Mouse (Mus musculus): ENCODE measurements at regions not wholly inside any gene's neighbourhood (a gene's known extent, or its start where the extent isn't known, plus 50 kb on each side); places are given as distances from the start of the nearest gene placed in this dataset.

GRCm38 (mm10) chr19:60684417-60684816 lies 71.4 kb upstream of the Nanos1 start:
- ATAC-seq (replicated peaks; ENCODE audit: low read depth, poor library complexity, severe bottlenecking), result no peak

DNA sequence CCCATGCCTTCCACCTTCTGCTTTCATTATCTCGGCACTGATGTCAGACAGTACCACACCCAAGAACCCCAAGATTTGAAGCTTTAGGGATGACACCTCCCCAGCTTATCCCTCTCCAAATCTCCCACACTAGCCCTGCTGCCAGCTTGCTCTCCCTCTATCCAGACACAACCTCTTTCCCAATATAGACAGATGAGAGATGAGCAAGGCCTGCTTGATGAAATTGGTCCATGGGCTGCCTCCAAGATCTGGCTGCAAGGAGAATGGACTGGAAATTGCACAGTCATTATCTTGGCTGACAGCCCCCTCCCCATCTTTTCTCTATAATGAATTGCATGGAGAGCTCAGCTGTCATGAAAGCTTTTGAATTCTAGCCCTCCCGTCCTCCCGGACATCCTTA lies 73.5 kb upstream of the Nanos1 start:
- ATAC-seq (replicated peaks; ENCODE audit: low read depth, poor library complexity, severe bottlenecking), result no peak

- no peak for ATAC-seq (replicated peaks; ENCODE audit: low read depth, poor library complexity, severe bottlenecking)
These were observed 74.3 kb upstream of the Nanos1 start for GRCm38 (mm10) chr19:60681481-60681880.

DNA sequence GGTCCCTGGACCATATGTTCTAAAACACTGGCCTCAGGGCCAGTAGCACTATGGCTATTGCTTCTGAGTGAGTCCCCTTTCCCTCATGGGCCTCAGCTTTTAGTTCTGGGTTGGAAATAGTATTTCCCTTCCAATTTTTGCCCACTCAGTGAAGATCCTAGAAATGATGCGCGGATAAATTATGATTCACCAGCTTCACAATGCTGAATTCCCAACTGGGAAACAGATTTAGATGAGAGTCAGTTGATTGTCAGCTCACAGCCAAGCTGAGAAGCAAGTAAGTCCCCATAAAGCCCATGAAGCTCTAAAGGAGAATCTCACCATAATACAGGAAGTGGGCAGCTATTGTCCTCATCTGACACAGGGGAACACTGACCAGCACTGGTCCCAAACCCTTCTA lies 77.6 kb upstream of the Nanos1 start:
- ATAC-seq (replicated peaks; ENCODE audit: low read depth, poor library complexity, severe bottlenecking), result no peak

GRCm38 (mm10) chr19:60674953-60675472 lies 80.8 kb upstream of the Nanos1 start:
- ATAC-seq (replicated peaks; ENCODE audit: low read depth, poor library complexity, severe bottlenecking), result no peak

DNA sequence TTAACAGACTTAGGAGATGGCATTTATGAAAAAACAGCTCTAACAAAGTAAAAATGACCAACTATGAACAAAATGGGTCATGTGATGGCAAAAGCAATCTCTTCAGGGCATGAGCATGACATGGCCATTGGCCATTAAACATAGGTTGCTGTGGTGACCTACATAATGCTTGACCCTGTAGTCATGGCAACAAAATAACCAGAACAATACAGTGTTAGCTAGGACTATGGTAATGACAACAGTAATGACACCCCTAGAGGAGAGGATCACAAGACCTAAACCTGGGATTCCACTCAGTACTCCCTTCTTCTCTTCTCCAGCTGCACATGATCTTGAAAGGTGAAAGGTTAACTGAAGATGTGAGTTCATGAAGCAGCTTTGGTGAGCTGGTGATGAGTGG lies 85.0 kb upstream of the Nanos1 start:
- no peak for ATAC-seq (replicated peaks; ENCODE audit: low read depth, poor library complexity, severe bottlenecking)

DNA sequence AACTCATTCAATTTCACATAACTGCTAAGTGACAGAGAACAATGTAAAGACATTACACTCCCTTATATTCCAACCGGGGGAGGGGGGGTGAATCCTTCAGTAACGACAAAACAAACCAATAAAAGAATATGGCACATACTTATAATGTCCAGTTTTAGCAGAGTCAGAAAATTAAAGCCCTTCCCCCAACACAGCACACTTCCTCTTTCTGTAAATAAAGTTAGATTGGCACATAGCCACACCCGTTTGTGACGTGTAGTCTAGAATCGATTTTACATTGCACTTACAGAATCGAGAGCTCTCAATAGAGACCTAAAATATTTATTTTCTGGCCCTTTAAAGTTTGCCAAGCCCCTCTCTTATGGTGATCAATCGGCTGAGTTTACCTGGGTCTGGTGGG lies 85.0 kb upstream of the Cacul1 start:
- 0 out of 2 replicates have a peak, but pooled peaks have one; percentile 47 for ATAC-seq (replicated peaks; ENCODE audit: low read depth, poor library complexity, severe bottlenecking)

- ATAC-seq (replicated peaks; ENCODE audit: low read depth, poor library complexity, severe bottlenecking), result no peak
These were observed 70.4 kb upstream of the Cacul1 start for GRCm38 (mm10) chr19:60651102-60651695.

GRCm38 (mm10) chr19:60640065-60640464 lies 59.2 kb upstream of the Cacul1 start:
- no peak for ATAC-seq (replicated peaks; ENCODE audit: low read depth, poor library complexity, severe bottlenecking)

Measured in common myeloid progenitor, adult 5-6 weeks (primary cell).